Mouse (Mus musculus) heart, adult 2 months (tissue): ENCODE results near the gene Nepn. TPM values are rescaled to one million over a fixed set of nuclear protein-coding genes. Genes with fewer than 3 reads are reported as not detected.
A peak's percentile ranks its signal among the peaks of the same experiment; 100 is the strongest.

Source experiments
- DNase-seq, 2 experiments: peaks; one replicate each; pipeline ENCODE4 v3.0.0; 2021
- H3K27ac ChIP-seq: fragments of 200-600 bp; 2 replicates; pipeline ENCODE4 v1.8.1; 2022
- H3K27me3 ChIP-seq: fragments of 200-500 bp; 2 replicates; pipeline ENCODE4 v1.6.1; 2012; ENCODE audit warnings: mild to moderate bottlenecking, low read length, inconsistent platforms, mixed read lengths; ENCODE audit not compliant: control insufficient read depth, insufficient read depth
- H3K36me3 ChIP-seq: fragments of 200-500 bp; 2 replicates; pipeline ENCODE4 v1.6.1; 2012; ENCODE audit warnings: low read length, inconsistent platforms; ENCODE audit not compliant: control insufficient read depth, insufficient read depth
- H3K4me1 ChIP-seq: fragments of 200-500 bp; 2 replicates; pipeline ENCODE4 v1.6.1; 2011; ENCODE audit warnings: low read length; ENCODE audit not compliant: control insufficient read depth, insufficient read depth
- H3K4me3 ChIP-seq: fragments of 200-600 bp; 2 replicates; pipeline ENCODE4 v1.8.1; 2022
- H3K79me2 ChIP-seq: fragments of 200-500 bp; replicated peaks from 2 replicates; pipeline ENCODE4 v1.6.1; 2012; ENCODE audit warnings: mild to moderate bottlenecking, inconsistent platforms, low read length, moderate library complexity, mixed read lengths; ENCODE audit not compliant: control insufficient read depth, insufficient read depth
- H3K9ac ChIP-seq: fragments of 200-500 bp; 2 replicates; pipeline ENCODE4 v1.6.1; 2012; ENCODE audit warnings: low read depth, mild to moderate bottlenecking, control low read depth, inconsistent platforms, low read length, mixed read lengths
- CTCF ChIP-seq: fragments of 200-600 bp; IDR thresholded peaks from 2 replicates; pipeline ENCODE4 v1.8.1; 2022; ENCODE audit warnings: antibody characterized with exemption, mild to moderate bottlenecking, moderate library complexity
- EP300 ChIP-seq: fragments of 200-500 bp; IDR thresholded peaks from 2 replicates; pipeline ENCODE4 v1.6.1; 2011; ENCODE audit warnings: low read depth, low read length, control low read depth; ENCODE audit not compliant: insufficient read depth
- POLR2A ChIP-seq: fragments of 200-500 bp; IDR thresholded peaks from 2 replicates; pipeline ENCODE4 v1.6.1; 2011; ENCODE audit warnings: mild to moderate bottlenecking, low read depth, low read length, control low read depth; ENCODE audit not compliant: insufficient read depth
- WGBS: fragments of 180-500 bp; shearing (Covaris S2); methylation state at CpG from one replicate; pipeline ENCODE4 v1.1.7; 2018; 5-methylcytosine and 5-hydroxymethylcytosine counted together
- intact Hi-C: fragments of 180-260 bp; cut with DNase I; formaldehyde crosslinking; loops from one replicate; pipeline ENCODE4 v1.15.1; 2025
- polyA plus RNA-seq: library from polyadenylated mRNA; depleted of rRNA; stranded (reverse); fragments of >200 nt; gene quantifications from 2 replicates; pipeline ENCODE4 v1.2.3, GENCODE M21; 2012
- total RNA-seq, 2 experiments: library from RNA; stranded (reverse); gene quantifications; 2 replicates each; pipeline ENCODE4 v1.2.3; 2021

Nepn gene
- total and polyA plus RNA-seq, 3 experiments = 0.59 to 1.2 (median 0.63) TPM

- DNase-seq = peak in 1 of 2 experiments; percentile 15
- TF ChIP-seq CTCF (no peak), EP300 (no peak), POLR2A (no peak)
- Histone ChIP-seq H3K27ac (peak overlapping the region; percentile 92), H3K4me3 (peak overlapping the region; percentile 98), H3K36me3 (peaks cover 47% of the 10 kb centered on the region), H3K27me3 (no peaks in the 10 kb centered on the region), H3K4me1 (peaks cover 19% of the 10 kb centered on the region), H3K79me2 (peaks cover 1% of the 10 kb centered on the region), H3K9ac (peak overlapping the region; percentile 98)
- under 1% methylated on average over 39 of the region's 39 CpGs for WGBS
- intact Hi-C loops = loop anchor here (2.0 kb wide), 1 partner anchor 35 kb away; the partner anchor contains the start of gene Gopc
Measured at GRCm38 (mm10) chr10:52417998-52418860, 29.5 kb downstream of the Nepn start.

GRCm38 (mm10) chr10:52418931-52419330 lies 30.2 kb downstream of the Nepn start:
- no peaks in the 10 kb centered on the region for H3K27me3 ChIP-seq
- peak overlapping the region; percentile 98 for H3K4me3 ChIP-seq
- no peak for DNase-seq
- no peak for TF ChIP-seq POLR2A
- TF ChIP-seq CTCF = no peak
- no peak for TF ChIP-seq EP300
- peak overlapping the region; percentile 92 for H3K27ac ChIP-seq
- WGBS = 8% methylated on average over 5 of the region's 5 CpGs
- H3K9ac ChIP-seq = peak overlapping the region; percentile 98
- H3K36me3 ChIP-seq = peaks cover 50% of the 10 kb centered on the region
- intact Hi-C loops = no loop called here
- H3K79me2 ChIP-seq = peaks cover 1% of the 10 kb centered on the region
- peaks cover 20% of the 10 kb centered on the region for H3K4me1 ChIP-seq

DNA sequence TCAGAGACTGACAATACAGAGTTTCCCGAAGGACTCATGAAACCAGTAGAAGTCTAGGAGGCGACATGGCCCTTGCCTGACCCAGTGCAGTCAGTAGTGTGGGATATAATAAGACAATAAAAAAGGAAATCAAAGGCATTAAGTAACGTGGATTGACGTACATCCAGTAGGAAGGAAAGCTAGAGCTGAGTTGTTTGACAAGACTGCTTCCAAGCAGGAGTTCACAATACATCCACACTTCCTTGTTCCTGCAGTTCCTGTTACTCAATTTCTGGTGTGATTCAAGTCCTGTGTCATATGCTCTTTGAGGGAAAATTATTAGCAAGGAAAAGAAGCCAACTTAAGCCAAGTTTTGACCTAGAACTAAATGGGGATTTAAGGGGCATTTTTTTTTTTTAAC lies 30.6 kb downstream of the Nepn start:
- no peaks in the 10 kb centered on the region for H3K27me3 ChIP-seq
- peaks cover 50% of the 10 kb centered on the region for H3K36me3 ChIP-seq
- 38% methylated on average over 4 of the region's 4 CpGs for WGBS
- H3K27ac ChIP-seq = peak overlapping the region; percentile 92
- DNase-seq = no peak
- H3K79me2 ChIP-seq = peaks cover 1% of the 10 kb centered on the region
- H3K9ac ChIP-seq = 0 out of 2 replicates have a peak overlapping the region, but pooled peaks have one; percentile 8
- peak overlapping the region; percentile 98 for H3K4me3 ChIP-seq
- H3K4me1 ChIP-seq = peaks cover 20% of the 10 kb centered on the region
- intact Hi-C loops = no loop called here
- TF ChIP-seq POLR2A = no peak

GRCm38 (mm10) chr10:52420526-52420925 lies 31.8 kb downstream of the Nepn start:
- Histone ChIP-seq H3K27me3 (no peaks in the 10 kb centered on the region), H3K36me3 (peaks cover 57% of the 10 kb centered on the region), H3K4me1 (peaks cover 26% of the 10 kb centered on the region), H3K27ac (no peak overlapping the region), H3K4me3 (no peak overlapping the region), H3K9ac (no peak overlapping the region), H3K79me2 (peaks cover 6% of the 10 kb centered on the region)
- DNase-seq = no peak
- TF ChIP-seq EP300 = no peak
- no peak for TF ChIP-seq CTCF
- no peak for TF ChIP-seq POLR2A
- intact Hi-C loops = no loop called here
- 68% methylated on average over 1 of the region's 1 CpGs for WGBS

- Histone ChIP-seq H3K4me1 (peaks cover 29% of the 10 kb centered on the region), H3K27ac (peak overlapping the region; percentile 61), H3K9ac (no peak overlapping the region), H3K79me2 (peaks cover 6% of the 10 kb centered on the region), H3K36me3 (peaks cover 64% of the 10 kb centered on the region), H3K4me3 (no peak overlapping the region), H3K27me3 (no peaks in the 10 kb centered on the region)
- TF ChIP-seq EP300 (0 out of 2 replicates have a peak, but pooled peaks have one; percentile 33), CTCF (no peak)
- no peak for DNase-seq
- intact Hi-C loops = no loop called here
- 61% methylated on average over 6 of the region's 6 CpGs for WGBS
Measured at GRCm38 (mm10) chr10:52421716-52422115, 32.9 kb downstream of the Nepn start.

DNA sequence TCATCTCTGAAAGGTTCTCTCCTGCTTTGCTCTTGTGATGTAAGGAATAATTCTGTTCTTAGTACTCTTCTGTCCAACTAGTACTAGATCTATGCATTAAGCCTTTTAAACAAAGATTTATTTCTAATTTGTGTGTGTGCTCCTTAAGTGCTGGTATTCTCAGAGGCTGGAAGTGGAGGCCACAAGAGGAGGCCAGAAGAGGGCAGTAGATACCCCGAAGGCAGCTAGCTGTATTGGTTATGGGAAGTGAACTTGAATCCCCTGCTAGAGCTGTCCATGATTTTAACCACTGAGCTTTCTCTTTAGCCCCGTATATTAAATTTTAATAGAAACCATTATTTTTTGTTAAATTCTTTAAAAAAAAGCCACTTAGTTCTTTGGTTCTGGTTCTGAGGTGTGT lies 34.3 kb downstream of the Nepn start:
- peaks cover 67% of the 10 kb centered on the region for H3K36me3 ChIP-seq
- DNase-seq = no peak
- WGBS = 76% methylated on average over 2 of the region's 2 CpGs
- H3K9ac ChIP-seq = no peak overlapping the region
- peaks cover 28% of the 10 kb centered on the region for H3K4me1 ChIP-seq
- H3K27ac ChIP-seq = no peak overlapping the region
- H3K79me2 ChIP-seq = peaks cover 6% of the 10 kb centered on the region
- no peak overlapping the region for H3K4me3 ChIP-seq
- TF ChIP-seq POLR2A (no peak), EP300 (no peak), CTCF (peak; percentile 66)
- intact Hi-C loops = no loop called here
- H3K27me3 ChIP-seq = no peaks in the 10 kb centered on the region
